Mouse (Mus musculus) spleen, postnatal 4 days (tissue): ENCODE measurements at regions not wholly inside any gene's neighbourhood (a gene's known extent, or its start where the extent isn't known, plus 50 kb on each side); places are given as distances from the start of the nearest gene placed in this dataset.

Source experiments
- DNase-seq, 2 experiments: peaks; one replicate each; pipeline ENCODE4 v3.0.0; 2022; ENCODE audit warnings: low spot score in 2 of 2

DNA sequence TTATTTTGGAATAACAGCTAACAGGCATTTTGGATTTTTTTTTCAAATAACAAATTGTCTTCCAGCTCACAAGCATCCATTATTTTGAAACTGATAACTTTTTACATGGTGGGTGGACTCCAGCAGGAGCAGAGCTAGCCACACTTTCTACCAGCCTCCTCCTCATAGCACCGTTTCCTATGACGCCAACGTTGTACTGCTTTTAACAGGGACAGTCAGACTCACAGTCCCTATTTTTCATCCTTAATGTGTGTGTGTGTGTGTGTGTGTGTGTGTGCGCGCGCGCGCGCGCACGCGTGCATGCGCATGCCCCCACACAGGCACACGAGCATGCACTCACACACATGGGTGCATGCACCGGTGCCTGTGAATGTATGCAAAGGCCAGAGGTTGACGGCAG, 70.5 kb upstream of the S1pr3 start:
- no peak for DNase-seq

DNA sequence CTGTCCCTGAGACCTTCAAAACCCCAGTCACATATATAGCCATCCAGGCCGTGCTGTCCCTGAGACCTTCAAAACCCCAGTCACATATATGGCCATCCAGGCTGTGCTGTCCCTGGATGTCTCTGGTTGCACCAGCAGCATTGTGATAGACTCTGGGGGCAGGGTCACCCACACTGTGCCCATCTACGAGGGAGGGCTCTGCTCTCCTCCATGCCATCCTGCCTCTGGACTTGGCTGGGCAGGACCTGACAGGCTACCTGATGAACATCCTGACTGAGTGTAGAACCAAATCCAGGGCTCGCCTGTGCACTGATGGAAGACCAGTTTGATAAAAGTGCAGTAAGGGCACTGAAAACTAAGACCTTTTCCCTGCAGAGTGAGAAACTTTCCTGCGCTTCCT, 63.1 kb upstream of the S1pr3 start:
- no peak for DNase-seq

DNA sequence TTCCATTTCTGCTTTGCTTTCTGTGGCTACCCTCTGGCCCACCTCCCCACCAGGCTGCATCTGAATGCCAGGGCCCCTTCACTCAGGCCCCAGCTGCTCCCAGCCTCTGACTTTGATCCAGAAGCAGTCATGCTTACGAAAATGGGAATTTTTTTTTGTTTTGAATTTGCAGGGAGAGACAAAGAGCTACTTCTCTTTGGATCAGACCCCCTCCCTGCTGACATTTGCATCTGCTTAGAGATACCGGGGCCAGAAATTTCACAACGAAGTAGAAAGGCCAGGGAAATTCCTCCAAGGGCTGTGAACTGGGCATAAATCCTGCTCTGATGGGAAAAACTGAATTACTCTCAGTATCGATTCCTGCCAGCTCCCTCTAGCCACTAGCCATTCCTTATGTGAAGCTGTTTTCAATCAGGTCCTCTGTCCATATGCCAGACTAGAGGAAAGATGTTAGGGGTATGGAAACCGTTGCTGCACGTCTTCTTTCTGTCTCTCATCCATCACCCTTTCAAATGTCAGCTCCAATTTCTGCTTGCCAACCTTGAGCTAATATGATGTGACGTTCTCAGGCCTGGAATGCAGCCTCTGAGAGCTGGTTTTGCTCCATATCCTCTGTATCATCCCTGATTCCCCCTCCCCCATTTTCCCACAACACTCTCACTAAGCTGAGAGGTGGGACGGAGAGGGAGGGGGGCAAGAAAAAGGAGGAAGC, 62.4 kb upstream of the S1pr3 start:
- no peak for DNase-seq

DNA sequence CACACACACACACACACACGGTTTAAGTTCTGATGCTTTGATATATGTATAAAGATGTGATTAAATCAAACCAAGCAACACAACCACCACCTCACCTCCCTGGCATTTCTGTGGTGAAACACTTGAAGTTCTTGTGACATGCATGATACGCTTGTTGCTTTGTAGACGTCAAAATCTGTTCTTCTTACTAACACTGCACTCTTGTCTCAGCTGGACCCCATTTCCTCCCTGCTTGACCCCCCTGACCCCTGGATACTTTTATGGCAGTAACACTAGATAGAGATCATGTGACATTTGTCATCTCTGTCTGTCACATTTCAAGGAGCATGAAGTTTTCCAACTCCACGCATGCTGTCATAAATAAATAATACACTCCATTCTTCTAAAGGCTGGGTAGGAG, 59.7 kb upstream of the S1pr3 start:
- DNase-seq = no peak

DNA sequence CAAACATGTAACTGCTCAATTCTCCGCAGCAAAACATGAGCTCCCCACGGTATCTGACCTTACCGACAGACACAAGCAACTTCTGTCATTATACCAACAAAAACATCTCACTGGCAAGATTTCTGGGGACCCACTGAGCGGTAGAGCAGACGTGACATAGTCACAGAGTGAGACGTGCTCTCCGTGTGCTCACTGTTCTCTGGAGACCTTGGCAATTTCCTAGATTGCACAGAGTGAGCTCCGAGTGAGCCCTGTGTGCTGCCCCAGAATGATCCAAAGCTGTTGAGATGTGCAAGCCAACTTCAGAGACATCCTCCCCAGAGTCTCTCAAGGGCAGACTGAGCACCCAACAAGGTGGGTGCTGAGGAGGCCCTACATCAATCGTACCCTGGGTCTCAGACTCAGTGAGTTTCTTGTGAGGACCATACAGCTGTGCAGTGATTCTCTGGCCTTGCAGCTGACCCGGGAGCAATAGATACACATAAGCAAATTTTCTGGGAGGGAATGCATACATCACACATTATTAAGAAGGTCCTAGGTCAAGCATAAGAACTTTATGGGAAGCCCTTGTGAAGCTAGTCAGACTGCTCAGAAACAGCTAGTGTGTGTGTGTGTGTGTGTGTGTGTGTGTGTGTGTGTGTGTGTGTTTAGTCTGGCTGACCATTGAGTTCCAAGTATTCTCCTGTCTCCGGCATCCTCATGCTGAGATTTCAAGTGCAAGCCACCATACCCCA, 58.5 kb upstream of the S1pr3 start:
- no peak for DNase-seq

DNA sequence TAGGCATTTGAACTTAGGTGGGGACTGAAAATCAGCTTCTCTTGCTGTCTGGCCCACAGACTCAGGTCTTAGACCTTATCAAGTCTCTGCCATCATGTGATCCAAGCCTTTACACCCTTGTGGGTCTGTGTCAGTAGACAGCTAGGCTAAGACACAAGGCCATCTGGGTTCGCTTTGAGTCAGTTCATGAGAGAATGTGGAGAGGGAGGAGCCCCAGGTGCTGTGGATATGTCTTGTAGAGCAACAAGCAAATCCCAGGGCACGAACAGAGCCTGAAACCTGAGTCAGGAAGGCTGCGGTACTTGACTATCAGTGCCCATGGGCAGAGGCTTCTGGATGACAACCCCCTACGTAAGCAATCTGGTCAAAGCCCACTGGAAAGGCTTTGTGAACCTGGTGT, 55.6 kb upstream of the S1pr3 start:
- DNase-seq = no peak

DNA sequence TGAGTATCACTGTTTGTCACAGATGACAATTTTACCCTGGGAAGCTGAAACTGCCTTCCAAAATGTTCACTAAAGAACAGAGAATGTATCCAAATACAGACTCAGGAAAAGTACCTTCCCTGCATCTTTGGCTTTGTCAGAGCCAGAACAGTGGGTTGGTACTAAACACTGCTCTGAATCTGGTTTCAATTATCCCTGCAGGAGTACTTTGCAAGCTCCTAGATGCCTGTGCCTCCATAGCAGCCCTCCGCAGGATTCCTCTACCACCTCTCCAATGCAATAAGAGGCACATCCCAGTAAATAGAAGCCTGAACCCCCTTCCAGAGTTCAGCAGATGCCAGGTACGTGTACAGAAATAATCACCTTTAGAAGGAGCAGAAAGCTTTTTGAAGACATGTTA, 52.9 kb upstream of the S1pr3 start:
- DNase-seq = no peak
